Mouse (Mus musculus): ENCODE results near the gene Bcr.

DNA sequence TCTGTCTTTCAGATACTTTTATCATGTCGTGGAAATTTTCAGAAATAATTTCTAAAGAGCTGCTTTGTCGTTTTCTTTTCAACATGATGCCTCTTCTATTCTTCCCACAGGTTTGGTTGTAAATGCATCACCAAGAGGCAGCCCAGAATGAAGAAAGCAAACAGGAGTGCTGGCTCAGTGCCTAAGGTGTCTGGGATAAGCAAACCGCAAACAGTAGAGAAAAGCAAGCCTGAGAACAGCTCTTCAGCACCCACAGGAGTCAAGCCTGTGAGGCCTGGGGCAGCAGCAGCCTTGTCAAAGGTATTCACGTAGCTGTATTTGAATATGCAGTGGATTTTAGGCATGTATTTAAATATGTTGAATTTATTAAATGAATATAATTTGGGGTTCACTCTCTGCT, 170.2 kb downstream of the Bcr start:
- TF ChIP-seq CTCF (IDR thresholded peaks at IDR 0.05; ENCODE audit: control insufficient read depth, insufficient read depth, insufficient replicate concordance, low read depth, low read length) (no peak), POLR2A (IDR thresholded peaks at IDR 0.05; ENCODE audit: control insufficient read depth, low read depth, low read length) (no peak)

All from testis, adult 2 months (tissue).